Mouse (Mus musculus) ES-E14 (cell line): Measurements from ENCODE around the gene Sim2.

Experiments used
- CHD2 ChIP-seq: IDR thresholded peaks from 2 replicates; pipeline ENCODE4 v1.6.1; 2014; ENCODE audit warnings: mild to moderate bottlenecking, low read depth, low read length, inconsistent platforms
- MAFK ChIP-seq: IDR thresholded peaks from 2 replicates; pipeline ENCODE4 v1.6.1; 2014; ENCODE audit warnings: mild to moderate bottlenecking, low read depth, low read length, inconsistent platforms; ENCODE audit not compliant: insufficient read depth
- ZC3H11A ChIP-seq: IDR thresholded peaks from 2 replicates; pipeline ENCODE4 v1.6.1; 2012; ENCODE audit warnings: low read depth, mild to moderate bottlenecking, inconsistent platforms, low read length, borderline replicate concordance
- ZNF384 ChIP-seq: IDR thresholded peaks from 2 replicates; pipeline ENCODE4 v1.6.1; 2012; ENCODE audit warnings: low read depth, low read length, inconsistent platforms

DNA sequence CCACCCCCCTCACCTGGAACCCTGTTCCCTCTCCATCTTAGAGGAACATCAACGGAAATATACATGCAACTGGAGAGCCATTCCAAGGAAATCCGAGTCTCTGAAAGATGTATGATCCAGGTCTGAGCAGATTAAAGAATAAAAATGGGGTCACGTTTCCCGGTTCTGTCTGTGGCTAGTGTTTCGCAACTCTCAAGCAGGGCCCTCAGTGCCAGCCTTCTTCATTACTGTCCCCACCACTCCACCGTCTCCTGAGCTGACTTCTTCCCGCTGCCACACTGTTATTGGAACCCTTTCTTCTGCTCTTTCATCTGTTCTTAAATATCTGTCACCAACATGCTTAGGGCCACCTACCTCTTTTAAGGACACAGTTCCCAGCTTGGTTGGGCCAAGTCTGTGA is 28.4 kb downstream of the Sim2 start:
- TF ChIP-seq CHD2 (no peak), MAFK (no peak), ZC3H11A (no peak), ZNF384 (no peak)
